15 mouse cellular contexts compared by ENCODE assay signal in genomic region chr3:123176366-123177334, GRCm38 (mm10). TPM values are rescaled to one million over a fixed set of nuclear protein-coding genes. Genes with fewer than 3 reads are reported as not detected.
DNase-seq lines count a peak whose midpoint lies in the region; ATAC-seq lines count a peak whose summit lies in the region.
"Had no signal": no experiment of that assay in that cellular context is flagged by ENCODE, and none has a peak within 500 bp of the region (broad histone marks: within the 10 kb centered on the region; RNA-seq: fewer than 3 reads in every experiment).

No protein-coding gene starts in this region.

- no peak for ATAC-seq in heart, embryonic 16.5 days (replicated peaks; ENCODE audit: extremely low read depth, insufficient read depth, low FRiP score)
- peak; percentile 39 to 43 for ATAC-seq in hematopoietic stem cell, adult 5-6 weeks (replicated peaks in 1 of 2; ENCODE audit: insufficient read depth in 1 of 2, low FRiP score in 2 of 2, low TSS enrichment in 1 of 2, low read depth in 1 of 2, poor library complexity in 2 of 2, severe bottlenecking in 2 of 2)
- ATAC-seq: liver, postnatal 0 days had no signal

- H3K9me3 ChIP-seq in heart, embryonic 16.5 days (replicated peaks; ENCODE audit: control insufficient read depth, low read length) = no peaks in the 10 kb centered on the region
- H3K9me3 ChIP-seq in embryonic facial prominence, embryonic 10.5 days = no peaks in the 10 kb centered on the region
- H3K9me3 ChIP-seq: heart, embryonic 15.5 days had no signal

- H3K4me3 ChIP-seq in heart, embryonic 16.5 days (ENCODE audit: low read length) = no peak overlapping the region
- H3K4me3 ChIP-seq in embryonic facial prominence, embryonic 10.5 days = no peak overlapping the region
- H3K4me3 ChIP-seq: heart, embryonic 15.5 days; megakaryocyte, embryonic 14.5 days had no signal

- no peak overlapping the region for H3K27ac ChIP-seq in heart, embryonic 16.5 days (ENCODE audit: low read length)
- peak overlapping the region; percentile 48 for H3K27ac ChIP-seq in embryonic facial prominence, embryonic 10.5 days (replicated peaks)
- H3K27ac ChIP-seq: heart, embryonic 15.5 days had no signal

- 60% methylated on average over 19 of the region's 19 CpGs for WGBS in heart, embryonic 16.5 days
- 70% methylated on average over 19 of the region's 19 CpGs for WGBS in embryonic facial prominence, embryonic 10.5 days

- peaks cover 9% of the 10 kb centered on the region for H3K4me1 ChIP-seq in heart, embryonic 16.5 days (ENCODE audit: control insufficient read depth, insufficient read depth, low read length)
- H3K4me1 ChIP-seq in embryonic facial prominence, embryonic 10.5 days = peaks cover 27% of the 10 kb centered on the region
- H3K4me1 ChIP-seq: megakaryocyte, embryonic 14.5 days had no signal

- intact Hi-C loops in heart, postnatal 10 days (cut with DNase I) = no loop called here

- H3K27me3 ChIP-seq in heart, embryonic 16.5 days (ENCODE audit: control insufficient read depth, insufficient read depth, low read length) = no peaks in the 10 kb centered on the region
- H3K27me3 ChIP-seq in embryonic facial prominence, embryonic 10.5 days (replicated peaks; ENCODE audit: low read depth, poor library complexity, severe bottlenecking) = no peaks in the 10 kb centered on the region
- H3K27me3 ChIP-seq: heart, embryonic 15.5 days; megakaryocyte, embryonic 14.5 days had no signal

- DNase-seq in heart, postnatal 10 days = no peak
- DNase-seq in embryonic facial prominence, embryonic 10.5 days (ENCODE audit: low spot score) = peak; percentile 25
- DNase-seq in naive thymus-derived CD4-positive, alpha-beta T cell, adult 2 months (ENCODE audit: low read depth) = peak; percentile 72
- DNase-seq in ovary, postnatal 14 days (ENCODE audit: low spot score) = no peak
- DNase-seq in right cerebral cortex, postnatal 36 days (ENCODE audit: low spot score in 2 of 2) = no peak
- no peak for DNase-seq in lung, postnatal 14 days
- DNase-seq: adrenal gland, postnatal 14 days; cerebellum, postnatal 36 days; kidney, adult 2 months; layer of hippocampus, adult 9-11 months; liver, postnatal 0 days had no signal

- H3K9ac ChIP-seq in heart, embryonic 16.5 days (ENCODE audit: low read length) = no peak overlapping the region
- H3K9ac ChIP-seq: heart, embryonic 15.5 days; liver, postnatal 0 days had no signal

- H3K36me3 ChIP-seq in heart, embryonic 16.5 days (ENCODE audit: control insufficient read depth, insufficient read depth) = no peaks in the 10 kb centered on the region
- H3K36me3 ChIP-seq in embryonic facial prominence, embryonic 10.5 days (replicated peaks) = no peaks in the 10 kb centered on the region
- H3K36me3 ChIP-seq: heart, embryonic 15.5 days had no signal

- peak overlapping the region; percentile 7; the same call in 1 of the 2 replicates for H3K4me2 ChIP-seq in heart, embryonic 16.5 days (ENCODE audit: low read depth, low read length)
- H3K4me2 ChIP-seq: heart, embryonic 15.5 days had no signal

RNA-seq across cellular contexts. Expression of gene Synpo2, which starts 59.3 kb away (rescaled TPM):
- 11.4 and 11.5 TPM in 2 replicates for polyA plus RNA-seq in heart, embryonic 16.5 days (2015; fragmentation: Nextera tagmentation; extraction: Ambion mirVana)
- 10 to 100 TPM; 37.8 to 43.1 TPM for total RNA-seq in heart, postnatal 10 days (2021)
- 4.9 TPM in 2 replicates for polyA plus RNA-seq in embryonic facial prominence, embryonic 10.5 days (2016; fragmentation: Nextera tagmentation; extraction: Ambion mirVana)
- total RNA-seq in hematopoietic stem cell, adult 5-6 weeks (2017) = 4.1 and 6.6 TPM in 2 replicates

Comparison
In these comparisons a context has a peak if more than half of its experiments do, and no peak if none do; other contexts are left out.
1. DNase-seq: peak in embryonic facial prominence, embryonic 10.5 days (single experiment) and naive thymus-derived CD4-positive, alpha-beta T cell, adult 2 months (single experiment); none in heart, postnatal 10 days (0 of 2), ovary, postnatal 14 days (single experiment), right cerebral cortex, postnatal 36 days (0 of 2) and lung, postnatal 14 days (single experiment).